Mouse (Mus musculus) thymus, postnatal 4 days (tissue): ENCODE results near the gene Zfp14.
A peak's percentile ranks its signal among the peaks of the same experiment; 100 is the strongest.

Experiments used
- DNase-seq: peaks from one replicate; pipeline ENCODE4 v3.0.0; 2021

The Zfp14 gene

GRCm38 (mm10) chr7:30050882-30051548, at the start of gene Zfp14:
TSS of gene Zfp14 (minus strand) at chr7:30051380.
- DNase-seq, result peak; percentile 92

DNA sequence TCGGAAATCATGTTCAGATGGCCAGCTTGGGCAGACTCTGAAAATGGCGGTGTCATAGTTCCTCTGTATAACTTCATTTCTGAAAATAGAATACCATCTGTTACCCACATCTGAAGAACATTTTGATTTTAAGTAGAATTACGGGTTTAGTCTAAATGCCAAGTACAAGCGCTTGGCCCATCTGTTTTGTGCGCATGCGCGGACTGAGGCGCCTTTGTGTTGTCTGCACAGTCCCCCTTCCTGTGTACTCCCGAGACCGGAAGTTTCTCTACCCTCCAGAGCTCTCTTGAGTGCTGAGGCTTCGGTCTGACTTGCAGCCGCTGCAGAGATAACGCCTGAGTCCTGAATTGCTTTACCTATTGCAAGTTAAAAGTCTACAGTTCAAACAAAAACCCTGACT, 48.1 kb upstream of the Zfp14 start:
- peak; percentile 73 for DNase-seq

- DNase-seq, result no peak
Observed at GRCm38 (mm10) chr7:30095551-30096125, 44.5 kb upstream of the Zfp14 start.

DNA sequence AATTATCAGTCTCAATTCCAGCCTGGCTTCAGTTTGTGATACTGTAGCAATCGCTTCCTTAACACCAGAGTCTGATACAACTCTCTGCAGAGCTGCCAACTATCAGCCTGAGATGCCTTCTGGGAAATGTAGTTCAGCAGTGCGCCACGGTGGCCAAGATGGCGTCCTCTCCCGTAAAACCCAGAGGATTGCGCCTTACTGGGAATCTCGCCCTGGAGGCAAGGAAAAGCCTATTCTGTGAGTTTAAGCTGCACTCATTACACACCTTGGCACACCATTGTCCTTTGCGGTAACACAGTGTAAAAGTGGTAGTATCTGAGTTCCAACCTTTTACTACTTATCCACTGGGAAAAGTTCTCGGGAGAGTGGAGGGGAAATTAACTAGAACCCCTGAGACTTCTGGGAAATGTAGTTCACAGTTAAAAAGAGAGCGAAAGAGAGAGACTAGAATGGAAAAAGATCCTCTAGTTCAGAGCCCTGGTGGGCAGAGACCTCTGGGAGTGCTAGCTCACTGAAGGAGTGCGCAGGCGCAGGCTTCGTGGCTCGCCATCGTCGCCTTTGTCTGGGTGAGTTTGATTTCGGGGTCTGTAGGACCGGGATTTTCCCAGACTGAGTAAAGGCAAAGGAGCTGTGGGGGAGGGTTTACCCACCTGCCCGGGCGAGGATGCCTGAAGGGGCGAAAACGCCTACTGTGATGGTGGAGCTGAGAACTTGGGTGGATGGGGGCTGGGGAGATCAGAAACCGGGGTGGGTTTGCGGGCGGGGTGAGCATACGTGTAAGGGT, 43.7 kb upstream of the Zfp14 start, which contains the start of gene Zfp260:
Gene Zfp260 (plus strand): TSS at position 132 of the 784 bp plus-strand sequence.
- peak; percentile 95 for DNase-seq

GRCm38 (mm10) chr7:30093918-30094415, 42.8 kb upstream of the Zfp14 start:
- peak; percentile 26 for DNase-seq

GRCm38 (mm10) chr7:30092666-30093065, 41.5 kb upstream of the Zfp14 start:
- no peak for DNase-seq

DNA sequence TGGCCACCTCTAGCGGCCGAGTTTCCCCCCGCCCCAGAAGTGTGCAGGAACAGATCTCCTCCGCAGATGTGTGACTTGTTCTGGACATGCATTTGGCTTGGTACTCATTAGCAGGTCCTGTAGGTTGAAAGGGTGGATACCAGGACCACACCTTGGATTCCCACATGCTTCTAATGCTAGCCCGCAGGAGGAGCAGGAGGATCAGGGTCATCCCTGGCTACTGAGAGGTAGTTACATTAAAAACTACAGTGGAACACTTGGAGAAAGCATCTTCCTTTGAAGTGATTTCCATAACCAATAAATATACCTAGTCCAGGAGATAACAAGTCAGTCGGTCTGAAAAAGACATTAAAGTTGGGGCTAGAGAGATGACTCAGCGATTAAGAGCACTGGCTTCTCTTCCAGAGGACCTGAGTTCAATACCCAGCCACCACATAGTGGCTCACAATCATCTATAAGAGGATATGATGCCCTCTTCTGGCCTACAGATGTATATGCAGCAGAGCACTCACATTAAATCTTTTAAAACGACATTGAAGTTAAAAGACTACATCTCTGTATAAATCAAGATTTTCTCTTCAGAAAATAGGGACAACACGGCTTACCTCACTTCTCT, 39.9 kb upstream of the Zfp14 start:
- DNase-seq, result no peak

GRCm38 (mm10) chr7:30090092-30090969, 39.2 kb upstream of the Zfp14 start, which contains the start of the genes Gm26920 and Zfp566:
TSS of gene Gm26920 (minus strand) at chr7:30090410.
TSS of gene Zfp566 (minus strand) at chr7:30090527.
- DNase-seq, result peak; percentile 94

DNA sequence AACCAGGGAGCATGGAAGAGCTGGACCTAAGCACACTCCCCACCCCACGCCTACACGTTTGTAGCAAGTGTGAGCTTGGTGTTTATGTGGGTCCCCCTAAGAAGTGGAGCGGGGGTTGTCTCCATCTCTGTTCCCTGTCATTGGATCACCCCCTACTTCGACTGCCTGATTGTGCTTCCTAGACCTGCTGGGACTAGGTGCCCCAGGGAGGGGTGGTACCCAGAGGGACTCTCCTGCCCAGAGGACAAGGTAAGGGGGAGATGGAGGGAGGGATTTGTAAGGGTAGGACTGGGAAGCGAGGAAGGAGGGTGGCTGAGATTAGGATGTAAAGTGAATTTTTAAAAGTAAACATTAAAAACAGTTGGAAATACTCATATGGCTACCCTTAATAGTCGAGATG, 38.2 kb upstream of the Zfp14 start:
- DNase-seq, result no peak

- DNase-seq, result no peak
Observed at GRCm38 (mm10) chr7:30086524-30086923, 35.3 kb upstream of the Zfp14 start.

DNA sequence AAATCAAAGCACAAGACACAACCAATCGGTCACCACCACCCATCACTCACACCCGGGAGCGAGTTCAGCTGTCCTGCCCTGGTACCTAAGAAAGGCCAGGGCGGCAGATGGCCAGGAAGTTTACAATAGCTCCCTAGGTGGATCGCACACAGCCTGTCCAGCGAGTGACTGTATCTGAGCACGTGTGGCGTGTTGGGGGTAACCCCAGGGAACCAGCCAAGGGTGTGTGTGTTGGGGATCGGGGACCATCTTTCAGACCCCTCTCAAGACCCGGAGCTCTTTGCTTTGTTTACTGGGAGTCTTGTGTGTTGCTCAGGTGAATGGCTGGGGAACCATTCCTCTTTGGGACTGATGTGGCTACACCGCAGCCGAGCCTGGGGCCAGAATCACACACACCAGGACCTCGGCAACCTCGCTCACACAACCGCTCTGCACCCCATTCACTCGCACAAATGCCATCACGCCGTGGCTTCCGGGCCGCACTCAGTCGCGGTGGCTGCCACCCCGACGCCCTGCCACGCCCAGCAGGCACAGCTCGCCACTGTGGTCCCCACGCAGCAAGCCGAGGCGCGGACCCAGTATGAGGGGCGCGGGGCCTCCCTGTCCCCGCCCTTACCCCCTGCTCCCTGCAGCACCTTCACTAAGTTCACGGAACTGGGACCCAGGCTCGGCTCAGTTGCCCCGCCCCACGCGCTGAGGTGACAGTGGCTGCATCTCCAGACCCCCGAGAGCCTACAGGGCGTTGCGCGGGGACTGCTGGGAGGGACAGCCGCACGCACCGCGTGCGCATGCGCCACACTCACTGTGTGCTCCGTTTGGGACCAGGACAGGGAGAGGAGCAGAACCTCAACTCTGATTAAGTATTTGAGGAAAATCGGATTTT, 21.2 kb upstream of the Zfp14 start, which contains the start of gene Zfp82:
Gene Zfp82 (minus strand): TSS at position 755 of the 883 bp plus-strand sequence.
- peak; percentile 92 for DNase-seq

- peak; percentile 14 for DNase-seq
Observed at GRCm38 (mm10) chr7:30064622-30065021, 13.4 kb upstream of the Zfp14 start.

DNA sequence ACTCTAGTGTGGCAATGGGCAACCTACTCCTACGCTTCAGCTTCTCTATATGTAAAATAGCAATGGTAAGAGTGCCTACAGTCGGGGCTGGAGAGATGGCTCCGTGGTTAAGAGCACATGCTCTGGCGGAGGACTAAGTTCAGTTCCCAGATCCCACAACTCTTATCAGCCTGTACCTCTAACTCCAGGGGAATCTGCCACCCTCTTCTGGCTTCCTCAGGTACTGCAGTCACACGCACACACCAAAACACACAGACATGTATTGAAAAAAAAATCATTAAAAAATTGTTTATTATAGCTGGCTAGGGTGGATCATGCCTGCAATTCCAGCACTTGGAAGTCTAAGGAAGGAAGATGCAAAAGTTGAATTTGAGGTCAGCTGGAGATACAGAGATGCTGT, 11.3 kb upstream of the Zfp14 start:
- peak; percentile 63 for DNase-seq

DNA sequence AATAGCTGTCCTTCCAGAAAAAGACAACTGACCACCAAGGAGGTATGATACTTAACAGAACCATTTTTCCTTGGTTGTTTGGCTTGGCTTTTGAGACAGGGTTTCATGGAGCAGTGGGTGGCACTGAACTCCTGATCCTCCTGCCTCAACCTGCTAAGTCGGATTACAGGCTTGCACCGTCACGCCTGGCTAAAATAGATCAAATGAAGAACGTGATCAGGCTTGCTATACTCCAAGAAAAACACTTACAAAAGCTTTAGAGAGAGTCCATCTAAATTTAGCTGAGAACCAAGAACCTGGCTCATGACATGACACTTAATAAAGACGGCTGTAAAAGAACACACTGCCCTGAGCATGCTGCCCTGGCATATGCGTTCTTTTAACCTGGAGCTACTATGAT, 9.2 kb upstream of the Zfp14 start:
- DNase-seq, result no peak

- DNase-seq, result no peak
Observed at GRCm38 (mm10) chr7:30053591-30053990, 2.4 kb upstream of the Zfp14 start.

DNA sequence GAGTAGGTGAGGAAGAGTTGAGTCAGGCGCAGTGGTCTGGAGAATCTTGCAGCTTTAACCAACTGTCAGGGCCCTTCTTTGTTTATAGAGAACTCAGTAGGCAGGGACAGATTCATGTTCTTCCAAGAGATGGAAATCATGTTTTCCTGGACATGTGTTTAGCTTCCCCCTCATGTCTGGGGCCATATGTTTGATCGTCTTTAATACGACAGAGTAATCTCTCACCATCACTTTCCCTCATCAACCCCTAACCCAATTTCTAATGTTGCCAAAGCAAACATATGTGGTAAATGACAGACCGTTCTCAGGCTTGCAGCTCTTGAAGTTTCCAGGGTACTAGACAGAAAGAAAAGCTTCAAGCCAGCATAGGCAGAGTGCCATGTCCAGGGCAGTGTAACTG, 3.1 kb downstream of the Zfp14 start:
- DNase-seq, result no peak

- DNase-seq, result no peak
Observed at GRCm38 (mm10) chr7:30044354-30044753, 6.8 kb downstream of the Zfp14 start.

DNA sequence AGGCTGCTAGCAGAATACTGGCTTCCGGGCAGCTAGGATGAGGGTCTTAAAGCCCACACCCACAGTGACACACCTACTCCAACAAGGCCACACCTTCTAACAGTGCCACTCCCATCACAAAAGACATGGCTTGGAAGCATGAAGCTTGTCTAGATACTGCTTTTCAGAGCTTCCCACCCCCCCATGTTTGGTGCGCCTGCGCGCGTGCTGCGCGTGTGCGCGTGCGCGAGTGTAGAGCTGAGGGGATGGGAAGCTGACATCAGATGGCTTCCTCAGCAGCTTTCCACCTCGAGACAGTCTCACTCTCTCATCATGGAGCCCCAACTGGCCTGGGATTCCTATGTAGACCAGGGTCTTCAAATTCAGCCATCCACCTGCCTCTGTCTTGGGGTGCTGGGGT, 16.8 kb downstream of the Zfp14 start:
- no peak for DNase-seq

- no peak for DNase-seq
Observed at GRCm38 (mm10) chr7:30031379-30031778, 19.8 kb downstream of the Zfp14 start.

- no peak for DNase-seq
Observed at GRCm38 (mm10) chr7:30030677-30031076, 20.5 kb downstream of the Zfp14 start.

DNA sequence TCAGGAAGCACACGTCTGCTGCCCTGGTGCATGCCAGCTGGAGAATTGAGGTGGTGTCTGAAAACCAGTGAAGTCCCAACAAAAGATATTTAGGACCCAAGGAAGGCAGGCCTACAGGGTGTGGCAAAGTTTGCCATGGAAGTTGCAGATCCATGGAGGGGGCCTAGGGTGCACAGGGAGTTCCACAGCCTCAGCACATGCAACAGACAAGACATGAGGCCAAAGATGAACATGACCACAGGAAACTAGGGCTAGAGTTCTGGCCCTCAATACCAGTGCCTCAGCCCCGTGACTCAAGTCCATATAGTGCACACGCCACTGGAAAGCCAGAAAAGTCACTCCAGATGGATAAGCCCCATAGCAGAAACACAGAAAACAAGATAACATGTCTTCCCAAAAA, 22.6 kb downstream of the Zfp14 start:
- DNase-seq, result no peak
